Mouse (Mus musculus) testis, postnatal 14 days (tissue): Measurements from ENCODE around the gene 0610040J01Rik.

ENCODE experiments used
- DNase-seq: peaks from one replicate; pipeline ENCODE4 v3.0.0; 2021; ENCODE audit warnings: low spot score

0610040J01Rik gene

DNA sequence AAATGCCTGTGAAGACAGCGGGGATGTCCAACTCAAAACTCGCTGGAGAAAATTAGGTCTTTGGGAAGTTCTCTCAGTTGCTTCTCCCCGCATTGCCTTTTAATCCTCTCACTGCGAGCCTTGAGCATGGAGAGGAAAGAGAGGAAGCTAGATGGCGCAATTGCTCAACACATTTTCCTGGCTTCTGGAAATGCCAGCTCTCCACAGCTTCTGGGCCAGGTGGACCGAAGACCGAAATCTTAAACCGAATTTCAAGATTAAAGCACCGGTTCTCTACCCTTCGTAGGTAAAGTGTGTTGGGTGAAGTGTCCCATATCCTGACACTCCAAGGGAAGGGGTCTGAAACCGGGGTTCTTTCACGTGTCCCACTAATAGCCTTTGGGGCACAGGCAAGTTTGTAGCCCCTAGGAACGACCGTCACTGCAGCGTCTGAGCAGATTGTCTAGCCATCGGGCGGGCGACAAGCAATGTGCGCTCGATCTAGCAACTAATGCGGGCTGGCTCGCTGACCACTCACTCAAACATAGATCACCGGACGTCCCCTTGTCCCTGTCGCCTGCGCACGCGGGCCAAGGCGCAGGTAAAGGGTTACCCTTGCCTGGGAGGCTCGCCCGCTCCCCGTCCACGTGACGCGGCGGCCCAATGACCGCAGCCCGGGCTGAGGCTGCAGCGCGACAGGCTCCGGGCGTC is at the start of gene 0610040J01Rik:
Gene 0610040J01Rik (plus strand): TSS at position 545 of the 690 bp plus-strand sequence.
- DNase-seq = peak; percentile 20

DNA sequence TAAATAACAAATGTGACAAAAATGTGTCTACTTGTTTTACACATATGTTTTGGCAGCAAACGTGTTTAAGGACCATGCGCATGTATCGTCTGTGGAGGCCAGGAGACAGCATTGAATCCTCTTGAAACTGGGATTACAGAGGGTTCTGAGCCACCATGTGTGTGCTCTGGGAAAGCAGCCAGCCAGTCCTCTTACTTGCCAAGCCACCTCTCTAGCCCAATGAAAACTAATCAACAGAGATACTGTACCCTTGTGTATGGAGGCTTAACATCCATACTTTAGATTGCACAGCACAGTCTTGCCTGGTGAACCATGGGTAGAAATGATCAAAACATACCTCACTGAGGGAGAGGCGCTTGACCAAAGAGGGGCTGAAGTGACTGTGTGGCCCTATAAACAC is 46.3 kb upstream of the 0610040J01Rik start:
- DNase-seq = no peak

DNA sequence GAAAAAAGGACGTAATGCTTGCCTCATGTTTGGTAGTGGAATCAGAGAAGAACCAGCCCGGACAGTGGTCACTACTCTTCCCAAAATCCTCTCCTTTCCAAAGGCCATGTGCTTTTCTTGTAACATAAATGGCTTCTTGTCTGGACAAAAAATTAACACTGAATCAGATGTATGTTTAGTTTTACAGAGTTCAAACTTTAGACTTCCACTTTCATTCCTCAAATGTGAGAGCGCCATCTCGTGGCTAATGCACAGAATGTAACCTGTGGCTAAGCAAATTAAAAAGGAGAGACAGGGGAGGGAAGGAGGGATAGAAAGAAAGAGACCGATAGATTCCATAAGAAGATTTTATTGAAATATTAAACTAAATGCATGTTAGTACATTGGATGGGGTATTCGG is 45.4 kb upstream of the 0610040J01Rik start:
- no peak for DNase-seq

DNA sequence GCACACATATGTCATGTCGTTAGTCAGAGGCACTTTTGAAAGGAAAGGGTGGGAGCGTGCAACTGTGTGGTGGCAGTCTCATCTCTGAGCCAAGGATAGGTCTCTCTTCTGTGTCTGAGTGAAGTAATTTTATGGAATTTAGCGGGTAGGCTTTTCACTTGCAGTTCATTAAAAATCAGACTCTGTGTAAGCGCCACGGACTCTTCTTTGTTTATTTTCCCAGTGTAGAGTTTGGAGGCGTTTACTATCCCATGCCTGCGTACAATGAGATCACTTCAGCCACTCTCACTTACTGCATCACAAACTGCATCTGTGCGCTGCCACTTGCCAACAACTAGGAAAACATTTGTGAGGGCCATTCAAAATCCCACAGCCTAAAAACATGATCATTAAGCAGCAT is 44.7 kb upstream of the 0610040J01Rik start:
- DNase-seq = no peak

DNA sequence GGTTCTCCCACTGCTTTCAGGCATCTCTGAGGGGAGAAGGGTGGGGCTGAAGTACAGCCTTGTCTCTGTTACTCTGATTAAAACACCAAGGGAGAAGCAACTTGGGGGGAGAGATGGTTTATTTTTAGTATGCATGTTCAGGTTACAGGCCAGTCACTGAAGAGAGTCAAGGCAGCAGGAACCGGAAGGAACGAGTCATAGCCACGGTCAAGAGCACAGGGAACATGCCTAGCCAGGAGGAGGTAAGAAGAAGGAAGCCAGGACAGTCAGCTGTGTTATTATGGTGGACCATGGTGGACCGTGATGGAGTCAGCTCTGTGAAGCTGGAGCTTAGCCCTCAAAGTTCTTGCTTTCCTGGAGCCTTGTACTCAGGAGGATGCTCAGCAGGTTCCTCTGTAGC is 43.9 kb upstream of the 0610040J01Rik start:
- no peak for DNase-seq

DNA sequence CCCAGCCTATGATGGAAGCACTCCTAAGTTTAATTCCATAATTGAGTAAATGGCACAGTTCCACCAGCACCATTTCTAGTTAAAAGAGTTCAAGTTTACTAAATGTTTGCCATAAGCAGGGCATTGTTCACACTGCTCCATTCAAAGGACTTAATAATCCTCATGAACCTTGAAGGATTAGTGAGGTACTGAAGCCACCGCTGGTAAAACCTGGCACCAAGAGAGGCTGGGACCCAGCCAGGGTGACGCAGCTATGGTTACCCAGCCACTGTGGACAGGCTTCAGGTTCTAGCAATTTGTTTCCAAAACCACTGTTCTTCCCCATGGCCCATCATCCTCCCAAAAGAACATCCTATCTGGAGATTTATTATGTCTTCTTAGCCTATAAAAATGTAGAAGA is 39.2 kb upstream of the 0610040J01Rik start:
- DNase-seq = no peak

DNA sequence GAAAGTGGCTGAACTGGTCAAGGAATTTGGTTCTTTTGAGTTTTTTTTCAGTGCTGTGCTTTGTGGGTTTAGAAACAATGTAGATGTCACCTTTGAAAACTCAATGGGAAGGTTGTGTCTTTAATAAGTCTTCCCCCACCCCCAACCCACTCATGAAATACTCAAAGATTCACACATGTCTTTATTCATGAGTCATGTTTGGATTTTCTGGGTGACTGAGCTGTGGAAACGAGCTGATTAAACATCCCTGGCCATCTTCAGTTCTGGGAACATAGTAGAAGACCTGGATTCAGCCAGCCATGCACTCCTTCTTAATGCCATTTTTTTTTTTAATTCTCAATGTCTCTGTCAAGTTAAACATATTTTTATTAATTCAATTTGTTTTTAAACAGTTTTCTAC is 38.6 kb upstream of the 0610040J01Rik start:
- DNase-seq = no peak

DNA sequence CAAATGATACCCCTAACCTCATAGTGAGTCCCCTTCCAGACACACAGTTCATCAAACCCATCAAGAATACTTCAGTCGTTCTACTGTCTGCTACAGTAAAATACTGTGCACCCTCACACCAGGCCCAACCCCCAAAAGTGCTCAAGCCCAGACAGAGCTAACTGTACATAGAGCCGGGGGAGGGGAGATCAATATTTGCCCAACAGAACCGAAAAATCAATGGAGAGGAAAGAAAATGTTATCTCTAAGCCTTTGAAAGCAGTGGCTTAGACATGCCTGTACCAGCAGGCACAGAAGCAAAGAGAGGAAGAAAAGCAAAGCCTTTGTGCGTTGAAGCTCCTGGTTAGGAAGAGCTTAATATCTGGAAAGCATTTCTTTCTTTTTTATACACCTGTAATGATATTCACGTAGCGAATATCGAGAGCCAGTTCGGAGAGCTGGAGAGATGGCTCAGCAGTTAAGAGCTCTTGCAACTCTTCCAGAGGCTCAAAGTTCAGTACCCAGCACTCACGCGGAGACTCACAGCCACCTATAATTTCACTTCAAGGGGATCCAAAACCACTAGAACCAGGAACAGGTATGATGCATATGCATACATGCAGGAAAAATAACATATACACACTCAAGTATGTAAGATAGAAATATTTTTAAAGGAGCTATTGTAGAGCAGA is 23.9 kb upstream of the 0610040J01Rik start:
- DNase-seq = no peak

DNA sequence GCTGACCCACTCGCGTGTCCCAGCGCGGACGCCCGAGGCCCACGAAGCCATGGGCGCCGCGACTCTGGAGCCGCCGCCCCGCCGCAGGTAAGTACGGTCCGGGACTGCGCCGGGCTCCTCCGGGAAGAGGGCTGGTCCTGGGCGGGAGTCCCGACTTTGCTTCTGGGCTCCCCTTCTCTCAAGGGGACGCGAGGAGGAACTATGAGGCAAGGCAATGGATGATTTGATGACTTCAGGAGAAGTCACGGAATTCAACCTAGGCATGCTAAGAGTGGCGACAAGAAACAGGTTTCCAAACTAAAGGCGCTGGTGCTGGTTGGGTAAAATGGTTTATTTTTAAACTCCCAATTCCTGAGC is 324 bp downstream of the 0610040J01Rik start:
- no peak for DNase-seq

DNA sequence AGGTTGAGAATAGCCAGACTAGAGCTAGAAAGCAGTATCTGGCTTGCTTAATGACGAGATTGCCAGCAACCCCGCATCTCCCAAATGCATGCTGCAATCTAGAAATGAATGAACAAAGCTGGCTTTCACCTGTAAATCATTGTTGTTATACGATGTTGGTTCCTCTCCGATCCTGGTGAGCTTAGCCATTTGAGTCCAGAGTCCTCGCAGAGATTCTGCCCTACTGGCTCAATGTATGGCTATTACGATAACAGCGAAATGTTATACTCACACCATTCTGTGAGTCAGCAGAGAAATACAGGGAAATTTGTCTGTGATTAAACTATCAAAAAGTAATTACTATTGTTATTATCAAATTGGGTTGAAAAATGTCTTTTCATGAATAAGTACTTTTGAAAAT is 4.5 kb downstream of the 0610040J01Rik start:
- no peak for DNase-seq

DNA sequence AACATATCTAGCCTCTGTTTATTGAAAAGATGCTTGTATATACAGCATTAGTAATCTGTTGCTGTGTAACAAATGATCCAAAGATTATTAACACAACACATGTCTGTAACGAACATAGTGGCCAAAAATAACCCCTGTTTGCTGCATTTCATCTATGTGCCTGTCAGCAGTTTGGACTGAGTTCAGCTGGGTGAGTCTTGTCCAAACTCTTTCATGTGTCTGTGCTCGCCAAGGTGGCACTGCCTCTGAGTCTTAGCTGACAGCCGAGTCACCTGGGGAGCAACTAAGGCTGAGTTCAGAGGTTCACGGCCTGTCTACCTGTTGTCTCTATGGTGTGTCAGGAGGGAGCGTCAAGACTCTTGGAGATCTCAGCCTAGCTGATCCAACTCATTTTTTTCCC is 5.1 kb downstream of the 0610040J01Rik start:
- DNase-seq = no peak

DNA sequence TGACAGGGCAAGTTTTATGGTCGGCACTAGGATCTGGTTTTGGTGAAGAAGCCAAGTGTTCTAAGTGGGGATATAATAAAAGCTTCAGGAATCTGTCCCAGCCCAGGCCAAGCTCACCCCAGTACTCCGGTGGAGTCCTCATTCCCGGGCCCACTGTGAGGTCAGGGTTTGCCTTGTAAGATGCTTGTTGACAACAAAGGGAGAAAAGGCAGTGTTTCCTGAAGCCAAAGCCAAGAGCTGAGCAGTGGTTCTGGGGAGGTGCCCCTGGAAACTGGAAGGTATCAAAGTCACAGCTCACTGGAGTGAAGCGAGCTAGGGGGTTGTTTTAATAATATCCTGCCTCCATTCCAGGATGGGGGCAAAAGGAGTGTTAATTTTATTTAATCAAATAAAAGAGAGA is 6.8 kb downstream of the 0610040J01Rik start:
- DNase-seq = no peak

DNA sequence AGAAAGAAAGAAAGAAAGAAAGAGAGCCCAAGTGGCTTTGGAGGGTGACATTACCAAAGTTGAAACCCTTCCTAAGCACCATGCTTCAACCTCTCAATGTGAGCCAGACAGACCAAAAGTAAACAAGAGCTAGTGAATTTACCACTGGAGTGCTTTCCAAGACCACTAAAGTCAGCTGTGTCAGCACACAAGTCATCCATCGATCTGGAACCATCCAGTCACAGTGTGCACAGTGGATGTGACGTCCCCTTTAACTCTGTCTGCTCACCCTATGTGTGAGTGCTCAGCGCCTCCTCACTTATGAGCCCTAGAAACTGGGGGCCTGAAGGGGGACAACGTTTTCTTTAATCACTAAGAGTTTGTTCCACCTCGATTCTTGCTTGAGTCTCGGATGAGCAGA is 7.4 kb downstream of the 0610040J01Rik start:
- DNase-seq = no peak

DNA sequence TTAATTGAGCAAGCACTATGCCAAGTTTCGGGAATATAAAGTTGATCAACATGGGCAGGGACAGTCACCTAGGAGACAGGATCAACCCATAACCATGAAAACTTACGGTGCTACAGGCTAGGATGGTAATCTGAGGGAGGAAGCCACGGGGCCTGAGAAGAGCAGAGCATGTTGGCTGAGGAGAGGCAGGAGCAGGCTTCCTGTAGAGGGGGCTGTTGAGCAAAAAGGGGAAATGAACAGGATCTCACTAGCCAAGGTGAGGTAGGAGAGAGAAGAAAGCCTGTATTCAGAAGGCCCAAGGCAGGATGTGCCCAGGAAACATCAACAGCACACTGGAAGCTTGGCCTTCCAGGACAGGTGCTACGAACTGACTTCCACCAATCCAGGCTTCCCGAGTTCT is 9.0 kb downstream of the 0610040J01Rik start:
- no peak for DNase-seq

DNA sequence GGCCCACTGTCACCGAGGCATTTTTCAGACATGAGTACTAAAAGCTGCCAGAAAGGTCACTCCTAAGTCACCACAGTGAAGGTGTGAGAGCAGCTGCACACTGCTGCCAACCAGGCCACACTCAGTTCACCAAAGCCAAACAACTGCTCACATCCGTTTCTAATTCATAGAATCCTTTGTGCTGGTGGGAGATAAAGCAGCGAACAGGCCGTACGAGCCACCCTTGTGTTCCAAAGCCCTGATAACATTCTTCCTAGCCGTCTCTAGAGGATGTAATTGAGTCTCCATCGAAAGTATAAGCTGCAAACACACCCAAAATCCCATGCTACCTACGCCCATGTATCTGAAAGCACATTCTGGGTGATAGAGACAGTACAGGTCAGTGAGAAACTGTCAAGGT is 9.7 kb downstream of the 0610040J01Rik start:
- DNase-seq = no peak

DNA sequence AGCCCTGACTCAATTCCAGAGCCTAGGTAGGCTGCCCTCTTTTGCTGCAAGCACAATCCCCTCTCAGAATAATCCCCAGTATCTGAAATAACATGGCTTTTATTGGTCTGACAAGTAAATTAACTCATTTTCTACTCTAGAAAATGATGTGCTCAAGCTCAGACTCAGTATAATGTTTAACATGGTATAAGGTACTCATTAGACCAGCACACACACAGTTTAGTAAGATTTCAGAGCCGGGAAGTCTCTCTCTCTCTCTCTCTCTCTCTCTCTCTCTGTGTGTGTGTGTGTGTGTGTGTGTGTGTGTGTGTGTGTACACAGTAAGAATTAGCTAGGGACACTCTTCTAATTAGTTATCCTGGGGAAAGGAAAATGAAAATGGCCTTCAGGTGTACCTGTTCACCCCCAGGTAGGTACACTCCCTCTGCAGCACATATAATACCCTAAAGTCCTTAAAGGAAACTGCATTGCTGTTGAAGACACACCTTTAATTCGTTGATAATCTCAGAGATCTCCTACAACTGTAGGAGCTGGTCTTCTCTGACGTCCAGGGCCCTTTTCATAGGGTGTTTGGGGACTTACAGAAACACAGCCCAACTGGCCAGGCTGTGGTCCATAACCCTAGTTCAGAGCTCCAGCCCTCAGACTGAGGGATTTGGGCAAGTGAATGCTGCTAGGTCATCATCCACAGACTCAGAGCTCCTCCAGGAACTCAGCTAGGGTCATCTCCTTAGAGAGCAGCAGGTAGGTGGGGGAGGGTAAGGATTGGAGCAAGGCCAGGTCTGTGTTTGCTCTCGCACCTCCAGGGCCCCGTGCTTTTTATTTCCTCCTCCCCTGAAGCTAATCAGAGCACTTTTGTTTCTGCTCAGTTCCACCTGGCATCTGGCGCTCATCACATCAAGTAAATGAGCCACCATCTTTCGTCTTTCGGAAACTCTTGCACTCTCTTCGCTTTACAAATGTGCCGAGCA is 11.5 kb downstream of the 0610040J01Rik start:
- no peak for DNase-seq

DNA sequence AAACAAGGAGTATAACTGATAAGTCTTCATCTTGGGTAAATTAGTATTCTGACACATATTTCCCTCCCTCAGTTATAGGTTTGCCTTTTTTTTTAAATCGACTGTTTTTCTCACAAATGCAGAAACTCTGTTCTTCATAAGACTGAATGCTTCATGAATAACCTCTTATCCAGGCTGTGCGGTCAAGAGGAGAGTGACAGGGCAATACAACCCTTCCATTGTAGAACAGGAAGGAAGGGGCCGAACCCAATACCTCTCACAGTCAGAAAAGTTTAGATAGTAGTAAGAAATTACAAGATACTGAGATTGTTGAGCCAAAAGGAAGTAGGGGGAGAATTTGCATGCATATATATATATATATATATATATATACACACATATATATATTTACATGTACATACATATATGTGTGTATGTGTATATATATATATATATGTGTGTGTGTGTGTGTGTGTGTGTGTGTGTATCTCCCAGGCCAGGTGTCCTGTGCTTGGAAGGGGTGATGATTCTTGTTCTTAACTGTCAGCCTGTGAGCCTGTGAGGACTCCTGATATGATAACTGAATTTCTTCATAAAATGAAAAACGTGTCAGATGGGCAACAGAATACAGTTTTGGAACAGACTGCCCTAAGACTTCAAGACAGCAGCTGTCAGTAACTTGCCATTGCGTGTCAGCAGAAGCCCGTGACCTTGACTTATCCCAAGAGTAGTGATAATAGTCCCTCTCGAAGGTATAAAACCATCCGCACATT is 12.6 kb downstream of the 0610040J01Rik start:
- DNase-seq = no peak

DNA sequence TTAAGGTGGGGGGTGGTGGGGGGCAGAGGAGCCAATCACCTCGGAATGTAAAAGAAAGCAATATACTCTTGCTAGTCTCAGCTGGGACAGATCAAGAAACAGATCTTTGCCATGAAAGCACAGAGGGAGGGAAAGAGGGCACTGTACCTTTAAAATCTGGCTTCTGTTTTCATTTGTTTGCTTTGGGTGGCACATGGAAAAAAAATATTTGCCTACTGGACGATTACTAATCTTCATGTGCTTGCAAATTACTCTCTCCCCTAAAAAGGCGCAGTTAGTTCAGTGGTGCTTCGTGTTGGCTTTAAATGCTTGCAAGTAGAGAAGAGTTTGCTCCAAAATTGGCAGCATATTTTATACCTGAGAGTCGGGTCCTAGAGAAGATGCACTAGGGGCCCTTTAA is 13.7 kb downstream of the 0610040J01Rik start:
- no peak for DNase-seq

DNA sequence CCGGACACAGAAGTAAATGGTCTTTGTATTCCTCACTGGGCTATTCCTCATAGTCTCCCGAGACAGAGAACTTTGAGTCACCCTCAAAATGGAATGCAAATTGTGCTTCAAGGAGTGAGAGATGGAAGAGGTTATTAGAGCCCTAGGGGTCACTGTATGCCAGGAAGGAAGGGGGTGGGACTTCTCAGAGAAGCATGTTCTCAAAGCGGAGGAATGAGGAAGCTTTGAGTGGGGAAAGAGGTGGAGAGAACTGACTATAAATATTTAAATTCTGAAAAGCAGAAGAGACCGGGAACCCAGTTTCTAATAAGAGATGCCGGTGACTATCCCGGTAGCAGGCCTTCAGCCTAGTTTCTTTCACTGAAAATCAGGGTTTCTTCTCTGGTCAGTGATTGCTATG is 14.8 kb downstream of the 0610040J01Rik start:
- no peak for DNase-seq

DNA sequence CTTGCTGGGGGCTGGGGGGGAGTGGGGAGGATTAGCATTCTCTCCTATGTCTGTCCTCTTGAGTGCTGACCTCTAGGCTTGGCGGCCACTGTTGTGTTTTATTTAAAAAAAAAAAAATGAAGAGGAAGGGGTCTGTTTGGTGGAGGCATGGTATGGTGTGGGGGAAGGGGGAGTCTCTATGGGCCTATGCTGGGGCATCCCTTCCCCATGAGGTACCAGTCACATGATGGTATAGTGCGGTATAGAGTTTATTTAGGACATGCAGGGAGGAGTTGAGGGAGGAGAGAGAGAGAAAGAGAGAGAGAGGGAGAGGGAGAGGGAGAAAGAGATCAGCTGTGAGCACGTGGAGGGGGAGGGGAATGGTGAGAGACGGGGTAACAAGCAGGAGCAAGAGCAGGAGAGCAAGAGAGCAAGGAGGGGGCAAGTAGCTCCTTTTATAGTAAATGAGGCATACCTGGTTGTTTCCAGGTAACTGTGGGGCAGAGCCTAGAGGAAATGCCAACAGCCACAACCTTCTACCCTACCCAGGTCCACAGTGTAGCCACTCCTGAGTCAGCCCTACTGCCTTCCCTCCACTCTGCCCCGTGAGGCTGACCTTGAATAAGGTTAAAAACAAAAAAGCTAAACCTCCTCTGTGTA is 15.4 kb downstream of the 0610040J01Rik start:
- no peak for DNase-seq

DNA sequence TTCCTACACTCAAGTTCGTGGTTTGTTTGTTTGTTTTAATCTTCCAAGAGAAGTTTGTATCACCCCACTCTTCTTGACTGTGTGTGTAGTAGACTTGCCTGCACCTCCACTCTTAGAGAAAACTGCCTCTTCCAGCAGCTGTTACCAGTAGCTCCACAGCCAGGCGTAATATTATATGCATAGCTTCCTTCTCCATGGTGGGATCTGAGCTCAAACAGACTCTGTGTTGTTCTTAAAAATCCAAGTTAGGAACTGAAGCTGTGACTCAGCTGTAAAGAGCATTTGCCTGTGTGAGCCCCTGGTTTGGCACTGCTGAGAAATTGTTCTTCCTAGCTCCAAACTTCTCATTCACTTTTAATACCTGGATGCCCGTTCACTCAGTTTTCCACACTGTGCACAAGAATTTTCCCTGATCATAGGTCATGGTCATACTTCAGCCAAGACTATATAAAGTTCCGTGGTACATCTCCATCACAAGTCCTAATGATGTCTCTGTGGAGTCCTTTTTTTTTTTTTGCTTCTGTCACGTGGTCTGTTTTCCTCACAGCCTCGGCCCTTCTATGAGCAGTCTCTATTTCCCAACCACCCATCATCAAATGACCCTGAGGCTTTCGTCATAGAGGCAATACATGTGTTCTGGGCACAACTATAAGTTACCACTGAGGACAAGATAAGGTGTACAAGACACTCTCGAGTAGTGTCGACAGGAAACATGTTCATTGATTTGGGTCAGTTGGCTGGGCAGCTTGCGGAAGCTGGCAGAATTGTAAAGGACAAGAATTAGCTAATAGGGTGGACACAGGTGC is 16.4 kb downstream of the 0610040J01Rik start:
- DNase-seq = no peak
